Mouse (Mus musculus) embryonic facial prominence, embryonic 10.5 days (tissue): ENCODE results near the gene BC004004. TPM values are rescaled to one million over a fixed set of nuclear protein-coding genes. Genes with fewer than 3 reads are reported as not detected.
A peak's percentile ranks its signal among the peaks of the same experiment; 100 is the strongest.

Experiments
- DNase-seq: peaks from one replicate; pipeline ENCODE4 v3.0.0-alpha.2; 2017; ENCODE audit warnings: low spot score
- H3K27ac ChIP-seq: fragments of 300-500 bp; sonication (generic); replicated peaks from 2 replicates; pipeline ENCODE4 v1.5.1; 2016; ENCODE audit warnings: mild to moderate bottlenecking
- H3K27me3 ChIP-seq: fragments of 300-500 bp; sonication (generic); replicated peaks from 2 replicates; pipeline ENCODE4 v1.6.1; 2016; ENCODE audit warnings: low read depth, mild to moderate bottlenecking; ENCODE audit not compliant: poor library complexity, severe bottlenecking
- H3K36me3 ChIP-seq: fragments of 300-500 bp; sonication (generic); replicated peaks from 2 replicates; pipeline ENCODE4 v1.6.1; 2016; ENCODE audit warnings: mild to moderate bottlenecking, moderate library complexity
- H3K4me1 ChIP-seq: fragments of 300-500 bp; sonication (generic); 2 replicates; pipeline ENCODE4 v1.6.1; 2016
- H3K4me3 ChIP-seq: fragments of 300-500 bp; sonication (generic); 2 replicates; pipeline ENCODE4 v1.5.1; 2016; ENCODE audit warnings: mild to moderate bottlenecking, moderate library complexity
- H3K9me3 ChIP-seq: fragments of 300-500 bp; sonication (generic); 2 replicates; pipeline ENCODE4 v1.6.1; 2016; ENCODE audit warnings: mild to moderate bottlenecking
- WGBS: fragments of 180-500 bp; shearing (Covaris S2); methylation state at CpG from one replicate; pipeline ENCODE4 v1.1.7; 2016; 5-methylcytosine and 5-hydroxymethylcytosine counted together
- polyA plus RNA-seq: library from polyadenylated mRNA; unstranded; fragments of >200 nt; fragmentation: Nextera tagmentation; extraction: Ambion mirVana; gene quantifications from 2 replicates; pipeline ENCODE4 v1.2.1, GENCODE M21; 2016

BC004004 gene
- 47.8 and 49.5 TPM in 2 replicates for polyA plus RNA-seq

DNA sequence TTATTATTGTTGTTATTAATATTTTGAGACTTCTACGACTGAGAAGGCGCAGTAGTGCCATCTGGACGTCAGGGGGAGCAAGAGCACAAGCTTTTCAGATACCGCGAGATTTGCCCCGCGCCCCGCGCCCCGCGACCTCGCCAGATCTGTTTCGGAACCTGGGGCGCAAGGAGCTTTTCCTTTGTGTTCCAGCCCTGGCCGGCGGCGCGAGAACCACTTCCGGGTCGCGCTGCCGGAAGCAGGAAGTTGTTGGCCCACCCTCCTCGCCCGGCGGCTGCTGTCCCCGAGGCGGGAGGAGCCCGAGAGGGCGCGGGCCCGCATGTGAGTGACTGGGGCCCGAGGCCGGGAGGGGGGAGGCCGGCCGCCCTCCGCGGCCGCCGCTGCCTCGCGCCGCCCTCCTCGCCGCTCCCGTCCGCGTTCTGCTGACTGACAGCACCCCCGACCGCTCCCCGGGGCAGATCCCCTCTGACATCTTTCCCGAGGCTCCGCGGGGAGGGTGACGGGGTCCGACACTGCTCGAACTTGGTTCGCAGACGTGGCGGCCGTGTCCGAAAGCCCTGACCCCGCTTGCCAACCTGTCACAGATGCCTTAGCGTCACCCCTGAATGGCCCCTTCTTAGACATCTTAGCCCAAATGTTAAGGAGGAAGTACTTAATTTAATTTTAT, at the start of gene BC004004:
TSS of gene BC004004 (plus strand) at position 107 of the 667 bp plus-strand sequence.
- peaks cover 32% of the 10 kb centered on the region for H3K4me1 ChIP-seq
- H3K36me3 ChIP-seq: no peaks in the 10 kb centered on the region
- H3K27ac ChIP-seq: peak within 1 kb of the TSS; percentile 92
- no peaks in the 10 kb centered on the region for H3K27me3 ChIP-seq
- H3K9me3 ChIP-seq: no peaks in the 10 kb centered on the region
- peak; percentile 97 for DNase-seq
- under 1% methylated on average over 63 of the region's 63 CpGs for WGBS
- H3K4me3 ChIP-seq: peak within 1 kb of the TSS; percentile 81

DNA sequence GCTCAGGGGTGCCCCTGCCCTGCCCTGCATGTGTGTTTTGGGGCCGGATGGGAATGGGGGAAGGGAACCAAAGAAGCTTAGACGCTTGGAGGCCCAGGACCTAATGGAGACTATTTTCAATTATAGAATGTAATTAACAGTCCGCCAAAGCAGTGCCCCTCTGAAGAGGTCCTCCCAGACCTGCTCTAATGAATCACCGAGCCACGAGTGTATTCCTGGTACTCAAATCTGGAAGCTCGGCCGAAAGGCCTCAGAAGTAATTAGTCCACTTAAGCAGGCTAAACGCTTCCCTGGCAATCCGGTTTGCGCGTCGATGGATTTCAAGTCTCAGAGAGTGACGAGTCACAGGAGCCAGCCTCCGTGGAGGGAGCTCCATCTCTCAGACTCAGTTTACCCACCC, 48.0 kb upstream of the BC004004 start:
- DNase-seq: no peak
- 59% methylated on average over 14 of the region's 14 CpGs for WGBS
- H3K4me1 ChIP-seq: peaks cover 33% of the 10 kb centered on the region
- H3K27ac ChIP-seq: peak overlapping the region; percentile 24; the same call in 1 of the 2 replicates
- H3K9me3 ChIP-seq: no peaks in the 10 kb centered on the region
- H3K27me3 ChIP-seq: peaks cover 14% of the 10 kb centered on the region
- no peak overlapping the region for H3K4me3 ChIP-seq
- no peaks in the 10 kb centered on the region for H3K36me3 ChIP-seq

DNA sequence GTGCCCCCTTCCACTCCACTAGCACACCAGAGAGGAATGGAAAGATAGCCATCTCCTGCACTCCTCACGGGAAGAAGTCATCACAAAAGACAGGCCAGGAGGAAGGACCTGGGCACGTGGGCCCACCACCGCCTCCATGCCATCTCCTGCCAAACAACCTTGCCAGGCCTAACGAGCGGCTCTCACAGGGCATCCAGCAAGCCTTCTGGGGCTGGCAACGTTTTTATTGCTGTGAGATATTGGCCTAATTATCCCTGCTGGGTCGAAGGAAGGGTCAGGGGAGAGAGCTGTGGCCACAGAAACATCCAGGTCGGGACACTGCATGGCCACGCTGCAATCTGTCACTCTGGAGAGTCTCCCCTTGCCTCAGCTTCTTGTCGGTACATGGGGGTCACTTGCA, 37.5 kb upstream of the BC004004 start:
- Histone ChIP-seq H3K4me1 (peaks cover 14% of the 10 kb centered on the region), H3K27ac (no peak overlapping the region), H3K4me3 (no peak overlapping the region), H3K27me3 (peaks cover 29% of the 10 kb centered on the region), H3K9me3 (no peaks in the 10 kb centered on the region), H3K36me3 (no peaks in the 10 kb centered on the region)
- 82% methylated on average over 10 of the region's 10 CpGs for WGBS
- no peak for DNase-seq

DNA sequence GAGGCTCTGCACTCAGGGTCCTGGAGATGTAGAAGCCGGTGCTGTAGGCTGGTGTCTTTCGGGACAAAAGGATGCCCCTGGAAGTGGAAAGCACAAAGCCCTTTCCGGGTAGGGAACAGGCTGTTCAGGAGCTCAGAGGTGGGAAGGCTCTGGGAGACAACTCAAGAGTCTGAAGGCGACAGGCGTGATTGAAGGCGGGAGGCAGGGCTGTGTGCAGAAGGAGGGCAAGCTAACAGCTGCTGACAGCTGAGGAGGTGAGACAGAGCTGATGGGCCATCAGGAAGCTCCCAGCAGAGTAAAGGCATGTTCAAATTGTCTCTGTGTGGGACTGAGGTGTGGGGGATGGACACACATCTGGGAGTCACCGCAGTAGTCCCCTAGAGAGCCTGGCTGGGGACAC, 32.5 kb upstream of the BC004004 start:
- H3K27ac ChIP-seq: no peak overlapping the region
- no peaks in the 10 kb centered on the region for H3K9me3 ChIP-seq
- H3K36me3 ChIP-seq: no peaks in the 10 kb centered on the region
- no peak for DNase-seq
- peak overlapping the region; percentile 5; the same call in 1 of the 2 replicates for H3K4me3 ChIP-seq
- H3K27me3 ChIP-seq: peaks cover 71% of the 10 kb centered on the region
- peaks cover 41% of the 10 kb centered on the region for H3K4me1 ChIP-seq
- WGBS: 73% methylated on average over 7 of the region's 7 CpGs

DNA sequence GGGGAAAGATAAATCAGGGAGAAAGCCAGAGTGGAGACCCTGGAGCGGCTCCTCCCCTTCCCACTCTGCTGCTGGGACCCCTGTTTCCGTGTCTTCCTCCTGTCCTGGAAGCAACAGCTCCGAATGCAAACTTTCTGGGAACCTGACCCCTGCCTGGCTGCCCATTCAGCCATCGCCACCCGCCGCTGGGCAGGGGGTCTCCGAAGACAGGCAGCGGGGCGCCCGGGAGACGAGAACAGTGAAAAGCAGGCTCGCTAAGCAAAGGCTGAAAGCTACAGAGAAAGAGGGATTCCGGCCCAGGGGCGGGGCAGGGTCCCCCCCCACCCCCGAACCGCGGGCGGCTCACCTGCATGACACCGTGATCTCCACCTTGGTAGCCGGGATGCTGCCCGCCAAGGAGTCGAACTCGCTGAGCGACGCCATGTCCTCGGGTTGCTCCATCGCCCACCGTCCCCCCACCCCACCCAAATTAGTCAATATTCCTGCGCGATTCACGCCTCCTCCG, 31.3 kb upstream of the BC004004 start:
- Histone ChIP-seq H3K27me3 (peaks cover 80% of the 10 kb centered on the region), H3K4me1 (peaks cover 45% of the 10 kb centered on the region), H3K4me3 (peak overlapping the region; percentile 80), H3K9me3 (no peaks in the 10 kb centered on the region), H3K27ac (peak overlapping the region; percentile 75), H3K36me3 (no peaks in the 10 kb centered on the region)
- WGBS: under 1% methylated on average over 32 of the region's 32 CpGs
- DNase-seq: peak; percentile 52

DNA sequence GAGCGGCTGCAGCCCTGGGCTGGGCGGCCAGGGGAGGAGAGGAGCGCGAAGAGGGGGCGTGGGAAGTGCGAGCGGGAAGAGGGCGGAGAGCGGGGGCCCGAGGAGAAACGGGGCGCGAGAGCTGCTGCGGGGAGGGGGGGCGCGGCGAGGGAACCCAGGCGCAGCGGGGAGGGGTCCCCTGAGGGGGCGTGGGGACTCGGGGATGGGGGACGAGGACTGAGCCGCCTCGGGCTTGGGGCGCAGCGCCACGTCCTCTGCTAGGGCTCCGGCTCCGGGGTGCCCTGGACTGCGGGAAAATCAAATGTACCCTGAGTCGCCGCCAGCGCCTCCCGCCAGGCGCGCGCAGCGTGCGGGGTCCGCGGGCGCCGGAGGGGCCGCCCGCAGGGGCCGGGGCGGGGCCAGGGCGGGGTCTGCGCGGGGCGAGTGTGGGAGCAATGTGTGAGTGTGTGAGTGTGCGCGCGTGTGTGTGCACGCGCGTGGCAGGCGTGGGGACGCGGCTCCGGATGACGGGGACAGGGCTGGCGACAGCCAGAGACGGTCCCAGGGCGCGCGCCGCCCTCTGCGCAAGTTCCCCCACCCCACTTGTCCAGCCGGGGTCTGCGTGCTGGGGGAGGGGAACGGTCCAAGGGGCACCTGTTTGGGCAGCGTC, 30.7 kb upstream of the BC004004 start, which contains the start of gene Cpne5:
TSS of gene Cpne5 (minus strand) at position 396 of the 649 bp plus-strand sequence.
- H3K9me3 ChIP-seq: no peaks in the 10 kb centered on the region
- no peaks in the 10 kb centered on the region for H3K36me3 ChIP-seq
- H3K4me1 ChIP-seq: peaks cover 39% of the 10 kb centered on the region
- peak within 1 kb of the TSS; percentile 80 for H3K4me3 ChIP-seq
- WGBS: 1% methylated on average over 66 of the region's 73 CpGs
- peak within 1 kb of the TSS; percentile 75 for H3K27ac ChIP-seq
- H3K27me3 ChIP-seq: peaks cover 86% of the 10 kb centered on the region
- peak; percentile 53 for DNase-seq

DNA sequence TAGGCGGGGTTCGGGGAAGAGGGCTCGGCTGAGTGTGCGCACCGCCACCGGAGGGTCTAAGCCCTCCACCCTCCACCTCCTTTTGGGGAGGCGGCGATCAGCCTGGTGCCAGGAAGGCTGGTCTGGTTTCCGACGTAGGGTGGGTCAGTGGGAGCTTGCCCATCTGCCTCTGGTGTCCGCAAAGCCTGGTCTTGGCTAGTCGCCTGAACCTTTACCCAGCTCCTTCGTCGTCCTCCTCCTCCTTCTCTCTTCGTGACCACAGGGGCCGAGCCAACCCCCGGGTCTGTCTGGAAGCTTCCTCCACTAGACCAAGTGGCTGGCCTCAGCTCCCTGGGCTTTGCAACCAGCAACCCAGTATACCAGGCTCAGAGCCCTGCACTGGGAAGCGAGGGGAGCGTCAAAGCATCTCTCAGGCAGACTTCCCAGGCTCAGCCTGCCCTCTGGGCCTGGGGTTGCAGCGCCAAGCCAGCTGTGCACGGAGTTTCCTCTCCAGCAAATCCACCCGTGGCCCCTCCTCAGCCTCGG, 30.1 kb upstream of the BC004004 start:
- peak overlapping the region; percentile 80 for H3K4me3 ChIP-seq
- H3K4me1 ChIP-seq: peaks cover 42% of the 10 kb centered on the region
- peak overlapping the region; percentile 75; the same call in 1 of the 2 replicates for H3K27ac ChIP-seq
- no peaks in the 10 kb centered on the region for H3K9me3 ChIP-seq
- WGBS: 2% methylated on average over 23 of the region's 23 CpGs
- DNase-seq: peak; percentile 41
- H3K36me3 ChIP-seq: no peaks in the 10 kb centered on the region
- H3K27me3 ChIP-seq: peaks cover 91% of the 10 kb centered on the region

DNA sequence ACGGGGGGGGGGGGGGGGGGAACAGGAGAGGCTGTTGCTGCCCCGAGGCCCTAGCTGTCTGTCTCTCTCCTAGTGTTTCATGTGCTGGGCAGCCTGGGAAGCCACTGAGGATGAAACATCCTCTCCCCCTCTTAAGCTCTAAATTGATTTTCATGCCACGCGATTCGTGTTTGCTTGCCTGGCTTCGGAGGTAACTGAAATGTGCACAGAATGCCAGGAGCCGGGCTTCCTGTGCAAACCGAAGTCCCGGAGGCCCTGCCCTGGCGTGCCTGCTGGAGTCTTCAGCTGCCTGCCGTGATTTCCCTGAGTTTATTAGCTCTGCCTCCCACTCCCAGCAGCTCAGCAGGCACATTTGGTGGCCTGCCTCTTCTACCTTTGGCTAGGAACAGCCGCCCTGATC, 23.7 kb upstream of the BC004004 start:
- Histone ChIP-seq H3K27me3 (peaks cover 33% of the 10 kb centered on the region), H3K4me1 (peaks cover 37% of the 10 kb centered on the region), H3K36me3 (peaks cover 18% of the 10 kb centered on the region), H3K4me3 (peak overlapping the region; percentile 14; the same call in 1 of the 2 replicates), H3K27ac (peak overlapping the region; percentile 44), H3K9me3 (no peaks in the 10 kb centered on the region)
- WGBS: 32% methylated on average over 11 of the region's 12 CpGs
- DNase-seq: peak; percentile 35

DNA sequence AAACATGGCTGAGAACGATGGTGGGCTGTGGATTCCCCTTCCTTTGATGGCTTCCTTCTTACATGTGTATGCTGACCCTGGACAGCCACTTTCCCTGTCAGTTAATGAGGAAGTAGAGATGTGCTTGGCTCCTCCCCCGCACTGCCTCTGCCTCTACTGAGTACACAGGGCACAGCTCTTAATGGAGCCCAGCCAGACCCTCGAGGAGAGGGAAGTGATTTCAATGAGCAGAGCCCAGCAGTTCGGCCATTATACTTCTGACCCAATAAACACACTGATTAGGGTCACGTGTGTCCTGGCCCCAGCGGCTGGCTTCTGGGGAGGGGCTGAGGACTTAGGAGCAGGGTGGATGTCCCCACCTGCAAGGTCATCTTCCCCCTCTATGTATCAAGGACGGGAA, 22.9 kb upstream of the BC004004 start:
- no peaks in the 10 kb centered on the region for H3K9me3 ChIP-seq
- peaks cover 26% of the 10 kb centered on the region for H3K36me3 ChIP-seq
- no peak overlapping the region for H3K4me3 ChIP-seq
- peaks cover 25% of the 10 kb centered on the region for H3K27me3 ChIP-seq
- H3K4me1 ChIP-seq: peaks cover 37% of the 10 kb centered on the region
- H3K27ac ChIP-seq: peak overlapping the region; percentile 44; the same call in 1 of the 2 replicates
- 40% methylated on average over 7 of the region's 7 CpGs for WGBS
- peak; percentile 39 for DNase-seq

DNA sequence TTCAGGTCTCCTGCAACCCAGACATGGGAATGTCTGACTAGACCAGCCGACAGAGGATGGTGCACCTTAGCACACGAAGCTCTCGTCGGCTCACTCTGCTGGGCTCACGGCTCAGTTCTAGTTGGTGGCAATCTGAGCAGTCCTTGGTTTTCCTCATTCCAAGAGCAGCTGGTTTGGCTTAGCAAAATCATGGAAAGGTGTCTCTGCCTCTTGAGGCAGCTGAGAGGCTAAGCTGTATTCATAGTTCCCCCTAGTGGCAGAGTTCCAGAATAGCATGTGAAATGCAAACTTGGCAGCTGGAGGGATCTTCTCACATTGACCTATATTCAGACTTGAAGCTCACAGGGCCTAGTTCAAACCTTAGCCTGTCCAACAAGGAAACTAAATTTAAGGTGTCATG, 22.0 kb upstream of the BC004004 start:
- H3K27ac ChIP-seq: no peak overlapping the region
- DNase-seq: peak; percentile 74
- WGBS: 21% methylated on average over 5 of the region's 5 CpGs

DNA sequence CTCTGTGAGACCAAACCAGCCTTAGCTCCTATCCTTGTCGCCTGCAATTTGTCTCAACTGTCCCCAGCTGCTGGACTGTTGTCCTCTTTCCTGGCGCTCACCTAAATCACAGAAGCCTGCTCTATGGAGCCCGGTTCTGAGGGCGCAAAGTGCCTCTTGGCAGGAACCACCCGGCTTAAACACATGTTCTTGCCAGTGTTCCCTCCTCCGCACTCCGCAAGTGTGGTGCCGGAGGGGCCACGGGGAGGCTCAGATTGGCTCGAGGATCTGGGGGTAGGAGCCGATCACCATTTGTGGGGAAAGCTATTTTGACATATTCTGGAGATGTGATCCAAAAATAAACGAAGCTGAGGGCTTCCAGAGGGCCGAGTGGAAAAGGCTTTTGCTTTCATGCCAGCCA, 20.7 kb upstream of the BC004004 start:
- DNase-seq: no peak
- peaks cover 10% of the 10 kb centered on the region for H3K27me3 ChIP-seq
- peaks cover 32% of the 10 kb centered on the region for H3K4me1 ChIP-seq
- H3K9me3 ChIP-seq: no peaks in the 10 kb centered on the region
- 85% methylated on average over 13 of the region's 13 CpGs for WGBS
- no peak overlapping the region for H3K4me3 ChIP-seq
- peaks cover 47% of the 10 kb centered on the region for H3K36me3 ChIP-seq
- H3K27ac ChIP-seq: no peak overlapping the region

More for the DNA sequence above, 22.0 kb upstream of the BC004004 start:
- peaks cover 22% of the 10 kb centered on the region for H3K27me3 ChIP-seq
- peaks cover 34% of the 10 kb centered on the region for H3K36me3 ChIP-seq
- H3K4me1 ChIP-seq: peaks cover 35% of the 10 kb centered on the region
- no peaks in the 10 kb centered on the region for H3K9me3 ChIP-seq
- no peak overlapping the region for H3K4me3 ChIP-seq

DNA sequence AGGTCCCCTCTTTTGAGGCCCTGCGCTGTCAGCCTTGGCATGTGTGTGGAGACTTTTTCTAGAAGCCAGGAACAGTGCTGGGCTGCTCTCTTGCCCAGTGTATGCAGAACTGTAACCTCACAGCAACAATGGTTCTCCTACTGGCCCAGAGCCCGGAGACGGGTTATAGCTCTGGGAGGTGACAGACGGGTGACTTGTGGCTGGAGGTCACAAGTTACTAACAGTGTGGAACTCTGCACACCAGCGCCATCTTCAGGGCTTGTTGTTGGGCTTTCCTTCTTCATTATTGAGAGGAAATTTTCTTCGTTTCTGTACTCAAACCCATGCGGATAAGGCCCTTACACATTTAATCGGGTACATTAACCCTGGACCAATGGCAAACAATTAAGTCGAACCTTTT, 19.1 kb upstream of the BC004004 start:
- H3K9me3 ChIP-seq: no peaks in the 10 kb centered on the region
- no peak overlapping the region for H3K4me3 ChIP-seq
- no peak overlapping the region for H3K27ac ChIP-seq
- H3K27me3 ChIP-seq: no peaks in the 10 kb centered on the region; the same call in 1 of the 2 replicates
- peaks cover 64% of the 10 kb centered on the region for H3K36me3 ChIP-seq
- WGBS: 71% methylated on average over 9 of the region's 9 CpGs
- peak; percentile 32 for DNase-seq
- H3K4me1 ChIP-seq: peaks cover 21% of the 10 kb centered on the region
